Mouse (Mus musculus) lung, postnatal 14 days (tissue): Measurements from ENCODE around the gene Ndufa3.
"Not testable (repeated sequence)": the region's sequence is repeated elsewhere in the genome, so short reads cannot be mapped to it uniquely, and the experiment has no call there.

ENCODE experiments used
- DNase-seq: peaks from one replicate; pipeline ENCODE4 v3.0.0; 2021

The Ndufa3 gene

GRCm38 (mm10) chr7:3617242-3617995, at the start of gene Ndufa3:
Ndufa3 (plus strand) TSS chr7:3617373.
- peak; percentile 87 for DNase-seq

- DNase-seq = no peak
Measured at GRCm38 (mm10) chr7:3569725-3570124, 47.4 kb upstream of the Ndufa3 start.

- DNase-seq = not testable (repeated sequence)
Measured at GRCm38 (mm10) chr7:3570580-3570979, 46.6 kb upstream of the Ndufa3 start.

GRCm38 (mm10) chr7:3571847-3572246, 45.3 kb upstream of the Ndufa3 start:
- no peak for DNase-seq

- no peak for DNase-seq
Measured at GRCm38 (mm10) chr7:3574216-3574615, 43.0 kb upstream of the Ndufa3 start.

- DNase-seq = no peak
Measured at GRCm38 (mm10) chr7:3576354-3577124, 40.6 kb upstream of the Ndufa3 start.

GRCm38 (mm10) chr7:3578196-3578595, 39.0 kb upstream of the Ndufa3 start:
- no peak for DNase-seq

- no peak for DNase-seq
Measured at GRCm38 (mm10) chr7:3578952-3579546, 38.1 kb upstream of the Ndufa3 start.

GRCm38 (mm10) chr7:3580029-3580428, 37.1 kb upstream of the Ndufa3 start:
- DNase-seq = no peak

- no peak for DNase-seq
Measured at GRCm38 (mm10) chr7:3585763-3586162, 31.4 kb upstream of the Ndufa3 start.

- DNase-seq = no peak
Measured at GRCm38 (mm10) chr7:3586255-3586654, 30.9 kb upstream of the Ndufa3 start.

- DNase-seq = no peak
Measured at GRCm38 (mm10) chr7:3587292-3587691, 29.9 kb upstream of the Ndufa3 start.

- DNase-seq = no peak
Measured at GRCm38 (mm10) chr7:3590550-3590949, 26.6 kb upstream of the Ndufa3 start.

GRCm38 (mm10) chr7:3591534-3591933, 25.6 kb upstream of the Ndufa3 start:
- DNase-seq = no peak

- DNase-seq = no peak
Measured at GRCm38 (mm10) chr7:3593855-3594254, 23.3 kb upstream of the Ndufa3 start.

GRCm38 (mm10) chr7:3594686-3595085, 22.5 kb upstream of the Ndufa3 start:
- no peak for DNase-seq

GRCm38 (mm10) chr7:3595146-3595545, 22.0 kb upstream of the Ndufa3 start:
- DNase-seq = peak; percentile 12

GRCm38 (mm10) chr7:3597755-3598154, 19.4 kb upstream of the Ndufa3 start:
- DNase-seq = not testable (repeated sequence)

GRCm38 (mm10) chr7:3601119-3601518, 16.1 kb upstream of the Ndufa3 start:
- DNase-seq = peak; percentile 77

GRCm38 (mm10) chr7:3606798-3607197, 10.4 kb upstream of the Ndufa3 start:
- DNase-seq = peak; percentile 32

- no peak for DNase-seq
Measured at GRCm38 (mm10) chr7:3607391-3607790, 9.8 kb upstream of the Ndufa3 start.

GRCm38 (mm10) chr7:3608668-3609067, 8.5 kb upstream of the Ndufa3 start:
- DNase-seq = no peak

- DNase-seq = peak; percentile 46
Measured at GRCm38 (mm10) chr7:3609082-3609481, 8.1 kb upstream of the Ndufa3 start.

- DNase-seq = no peak
Measured at GRCm38 (mm10) chr7:3610437-3610836, 6.7 kb upstream of the Ndufa3 start.
